Mouse (Mus musculus) B cell, adult 2 months (primary cell): Measurements from ENCODE around the gene Ccdc175.
A peak's percentile ranks its signal among the peaks of the same experiment; 100 is the strongest.

Experiments
- DNase-seq, 2 experiments: peaks; one replicate each; pipeline ENCODE4 v3.0.0; 2022

Ccdc175 gene

GRCm38 (mm10) chr12:72096966-72097365, 87.9 kb downstream of the Ccdc175 start:
- no peak for DNase-seq

- DNase-seq: no peak
Observed at GRCm38 (mm10) chr12:72089802-72090201, 95.0 kb downstream of the Ccdc175 start.

GRCm38 (mm10) chr12:72086166-72086825, 98.5 kb downstream of the Ccdc175 start:
- no peak for DNase-seq

- peak; percentile 98 to 99 for DNase-seq
Observed at GRCm38 (mm10) chr12:72085329-72086165, 99.3 kb downstream of the Ccdc175 start, which contains the start of the genes L3hypdh and Jkamp. Gene L3hypdh (minus strand): TSS chr12:72085439. Gene Jkamp (plus strand): TSS chr12:72085589.

GRCm38 (mm10) chr12:72085024-72085328, 99.9 kb downstream of the Ccdc175 start:
- DNase-seq: no peak

- DNase-seq: no peak
Observed at GRCm38 (mm10) chr12:72084261-72085023, 100.4 kb downstream of the Ccdc175 start.

- no peak for DNase-seq
Observed at GRCm38 (mm10) chr12:72083265-72083664, 101.6 kb downstream of the Ccdc175 start.

- DNase-seq: no peak
Observed at GRCm38 (mm10) chr12:72082370-72082769, 102.5 kb downstream of the Ccdc175 start.

- DNase-seq: no peak
Observed at GRCm38 (mm10) chr12:72081961-72082360, 102.9 kb downstream of the Ccdc175 start.

GRCm38 (mm10) chr12:72078248-72078647, 106.6 kb downstream of the Ccdc175 start:
- DNase-seq: no peak

GRCm38 (mm10) chr12:72070327-72071269, 114.2 kb downstream of the Ccdc175 start, which contains the start of gene Gpr135:
Gene Gpr135 (minus strand): TSS chr12:72071125.
- DNase-seq: peak; percentile 85 to 87

GRCm38 (mm10) chr12:72069626-72070326, 115.1 kb downstream of the Ccdc175 start:
- peak in 1 of 2 experiments; percentile 4 for DNase-seq

GRCm38 (mm10) chr12:72057780-72058179, 127.0 kb downstream of the Ccdc175 start:
- DNase-seq: no peak

GRCm38 (mm10) chr12:72053851-72054250, 131.0 kb downstream of the Ccdc175 start:
- no peak for DNase-seq

- peak in 1 of 2 experiments; percentile 11 for DNase-seq
Observed at GRCm38 (mm10) chr12:72053303-72053702, 131.5 kb downstream of the Ccdc175 start.

GRCm38 (mm10) chr12:72052571-72052970, 132.3 kb downstream of the Ccdc175 start:
- no peak for DNase-seq
